Mouse (Mus musculus): ENCODE data around the gene B3galnt2.

DNA sequence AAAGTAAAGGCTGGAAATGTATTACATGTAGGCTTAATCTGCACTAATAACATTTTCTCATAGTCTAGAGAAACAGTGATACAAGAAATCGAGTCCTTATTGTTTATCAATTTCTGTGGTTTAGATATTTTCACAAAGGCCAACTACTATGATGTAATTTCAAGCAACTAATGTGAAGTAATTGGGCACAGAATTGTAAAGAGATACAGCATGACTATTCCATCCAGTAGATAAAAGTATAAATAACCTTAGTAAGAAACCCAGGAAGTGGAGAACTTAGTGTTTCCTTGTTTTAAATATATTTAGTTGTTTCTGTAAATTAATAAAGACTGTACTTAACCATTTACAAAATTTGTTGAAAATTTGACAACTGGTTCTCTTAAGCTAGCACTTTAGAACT lies 15.5 kb downstream of the B3galnt2 start:
- TF ChIP-seq POLR2A (IDR thresholded peaks at IDR 0.05; ENCODE audit: borderline replicate concordance, low read depth, low read length) (no peak), CTCF (IDR thresholded peaks at IDR 0.05; ENCODE audit: low read depth, low read length) (no peak)
